Mouse (Mus musculus) layer of hippocampus, postnatal 36 days (tissue): Measurements from ENCODE around the gene Kif21b. TPM values are rescaled to one million over a fixed set of nuclear protein-coding genes. Genes with fewer than 3 reads are reported as not detected.

ENCODE experiments used
- total RNA-seq, 2 experiments: library from RNA; stranded (reverse); gene quantifications; 2 replicates each; pipeline ENCODE4 v1.2.3; 2021

Gene Kif21b
- total RNA-seq, 2 experiments from 2014 or later: 34.5 to 36.2 TPM

Other genes starting within 250 kb of the Kif21b start
- not detected for gene Pkp1, start 212.2 kb upstream of the Kif21b start, total RNA-seq
- gene Igfn1, start 125.0 kb upstream of the Kif21b start, total RNA-seq: under 1 TPM; 0.07 to 0.25 TPM
- gene Tmem9, start 123.2 kb upstream of the Kif21b start, total RNA-seq: 10 to 100 TPM; 67.7 to 74.3 TPM
- gene Ascl5, start 80.6 kb upstream of the Kif21b start, total RNA-seq: not detected
- gene Cacna1s, start 78.6 kb upstream of the Kif21b start, total RNA-seq: 1 to 10 TPM; 1.0 to 1.2 TPM
- gene Mroh3, start 81.4 kb downstream of the Kif21b start, total RNA-seq: 1 to 10 TPM; 1.4 to 1.6 TPM
- 1 to 10 TPM; 3.3 to 4.3 TPM for gene Inava, start 102.9 kb downstream of the Kif21b start, total RNA-seq
- 1 to 10 TPM; 5.1 to 6.0 TPM for gene Gpr25, start 129.5 kb downstream of the Kif21b start, total RNA-seq
- gene Camsap2, start 214.7 kb downstream of the Kif21b start, total RNA-seq: 100 to 1,000 TPM; 136 to 142 TPM